Mouse (Mus musculus): Measurements from ENCODE around the gene Acbd4.

GRCm38 (mm10) chr11:103136039-103136577, 34.6 kb downstream of the Acbd4 start:
- no peak for TF ChIP-seq GATA1 (IDR thresholded peaks at IDR 0.05; ENCODE audit: low read length)
- no peak for TF ChIP-seq TAL1 (IDR thresholded peaks at IDR 0.05; ENCODE audit: low read length)
